Mouse (Mus musculus) lung, embryonic 14.5 days (tissue): ENCODE results near the gene Arhgef7. TPM values are rescaled to one million over a fixed set of nuclear protein-coding genes. Genes with fewer than 3 reads are reported as not detected.

Source experiments
- ATAC-seq: fragments of 200-750 bp; cut with Nextera tagmentation; 2 replicates; pipeline ENCODE4 v1.8.0; 2017; ENCODE audit warnings: mild to moderate bottlenecking, moderate TSS enrichment, moderate library complexity; ENCODE audit not compliant: insufficient read depth
- DNase-seq: peaks from one replicate; pipeline ENCODE4 v3.0.0-alpha.2; 2015
- H3K27ac ChIP-seq: fragments of 300-500 bp; sonication (generic); 2 replicates; pipeline ENCODE4 v1.5.1; 2014; ENCODE audit warnings: low read depth, mild to moderate bottlenecking, moderate library complexity
- H3K27me3 ChIP-seq: fragments of 300-500 bp; sonication (generic); 2 replicates; pipeline ENCODE4 v1.6.1; 2014; ENCODE audit warnings: low read length, control low read depth; ENCODE audit not compliant: insufficient read depth
- H3K36me3 ChIP-seq: fragments of 300-500 bp; sonication (generic); 2 replicates; pipeline ENCODE4 v1.6.1; 2014; ENCODE audit warnings: control low read depth; ENCODE audit not compliant: insufficient read depth
- H3K4me1 ChIP-seq: fragments of 300-500 bp; sonication (generic); 2 replicates; pipeline ENCODE4 v1.6.1; 2014; ENCODE audit warnings: antibody characterized with exemption, control low read depth; ENCODE audit not compliant: insufficient read depth
- H3K4me2 ChIP-seq: fragments of 300-500 bp; sonication (generic); 2 replicates; pipeline ENCODE4 v1.6.1; 2014; ENCODE audit warnings: mild to moderate bottlenecking
- H3K4me3 ChIP-seq: fragments of 300-500 bp; sonication (generic); 2 replicates; pipeline ENCODE4 v1.5.1; 2014; ENCODE audit warnings: low read depth, low read length
- H3K9ac ChIP-seq: fragments of 300-500 bp; sonication (generic); 2 replicates; pipeline ENCODE4 v1.6.1; 2014
- H3K9me3 ChIP-seq: fragments of 300-500 bp; sonication (generic); 2 replicates; pipeline ENCODE4 v1.6.1; 2016; ENCODE audit warnings: low read depth, low read length, control low read depth
- CTCF ChIP-seq: IDR thresholded peaks from 2 replicates; pipeline ENCODE4 v1.5.1; 2016; ENCODE audit warnings: antibody characterized with exemption, low read depth
- WGBS: fragments of 180-500 bp; shearing (Covaris S2); extraction: QIAGEN DNeasy Blood & Tissue Kit; methylation state at CpG from one replicate; pipeline ENCODE4 v1.1.7; 2014; 5-methylcytosine and 5-hydroxymethylcytosine counted together
- polyA plus RNA-seq: library from polyadenylated mRNA; unstranded; fragments of >200 nt; fragmentation: Nextera tagmentation; extraction: Ambion mirVana; gene quantifications from 2 replicates; pipeline ENCODE4 v1.2.1, GENCODE M21; 2014

The Arhgef7 gene
- polyA plus RNA-seq, 1 experiment from 2014 or later = 41.6 TPM

GRCm38 (mm10) chr8:11740857-11741256 lies 13.3 kb downstream of the Arhgef7 start:
- no peak overlapping the region for H3K9ac ChIP-seq
- no peak for TF ChIP-seq CTCF
- H3K4me3 ChIP-seq = no peak overlapping the region
- no peak overlapping the region for H3K4me2 ChIP-seq
- DNase-seq (no peak), ATAC-seq (no peak)
- no peak overlapping the region for H3K27ac ChIP-seq
- no peaks in the 10 kb centered on the region for H3K27me3 ChIP-seq
- WGBS = 72% methylated on average over 2 of the region's 2 CpGs
- no peaks in the 10 kb centered on the region for H3K9me3 ChIP-seq
- H3K36me3 ChIP-seq = no peaks in the 10 kb centered on the region
- no peaks in the 10 kb centered on the region for H3K4me1 ChIP-seq

DNA sequence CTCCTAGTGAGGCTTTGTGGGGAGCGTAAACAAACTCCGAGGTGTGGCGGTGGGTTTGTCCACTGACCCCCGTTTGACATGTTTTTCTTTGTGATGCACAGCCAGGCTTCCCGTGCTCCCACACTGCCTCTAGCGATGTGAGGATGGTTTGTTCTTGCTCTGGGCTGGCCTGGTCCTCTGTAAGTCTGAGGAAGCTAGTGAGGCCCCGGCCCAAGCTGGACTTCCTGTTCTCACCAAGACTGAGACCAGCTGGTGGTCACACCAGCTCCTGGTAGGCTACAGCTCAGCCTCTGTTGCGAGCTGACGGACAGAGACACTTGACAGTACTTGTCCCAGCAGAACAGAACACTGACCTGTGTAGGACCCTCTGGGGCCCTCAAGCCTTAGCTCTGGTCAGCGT lies 16.1 kb downstream of the Arhgef7 start:
- no peak overlapping the region for H3K4me2 ChIP-seq
- no peaks in the 10 kb centered on the region for H3K36me3 ChIP-seq
- no peak overlapping the region for H3K27ac ChIP-seq
- H3K27me3 ChIP-seq = no peaks in the 10 kb centered on the region
- 55% methylated on average over 10 of the region's 10 CpGs for WGBS
- no peak overlapping the region for H3K9ac ChIP-seq
- H3K9me3 ChIP-seq = no peaks in the 10 kb centered on the region
- TF ChIP-seq CTCF = no peak
- ATAC-seq (no peak), DNase-seq (no peak)
- no peak overlapping the region for H3K4me3 ChIP-seq
- H3K4me1 ChIP-seq = no peaks in the 10 kb centered on the region

GRCm38 (mm10) chr8:11746850-11747600 lies 19.5 kb downstream of the Arhgef7 start:
- no peak for ATAC-seq
- Histone ChIP-seq H3K9ac (no peak overlapping the region), H3K9me3 (no peaks in the 10 kb centered on the region), H3K36me3 (no peaks in the 10 kb centered on the region), H3K27me3 (no peaks in the 10 kb centered on the region), H3K4me2 (no peak overlapping the region), H3K27ac (no peak overlapping the region), H3K4me3 (no peak overlapping the region), H3K4me1 (no peaks in the 10 kb centered on the region)
- no peak for DNase-seq
- TF ChIP-seq CTCF = no peak
- WGBS = 47% methylated on average over 11 of the region's 11 CpGs

GRCm38 (mm10) chr8:11749472-11749871 lies 22.0 kb downstream of the Arhgef7 start:
- H3K27me3 ChIP-seq = no peaks in the 10 kb centered on the region
- H3K27ac ChIP-seq = no peak overlapping the region
- H3K4me3 ChIP-seq = no peak overlapping the region
- ATAC-seq (no peak), DNase-seq (peak; percentile 10)
- H3K9ac ChIP-seq = no peak overlapping the region
- no peaks in the 10 kb centered on the region for H3K4me1 ChIP-seq
- TF ChIP-seq CTCF = no peak
- H3K36me3 ChIP-seq = no peaks in the 10 kb centered on the region
- no peak overlapping the region for H3K4me2 ChIP-seq
- 39% methylated on average over 6 of the region's 6 CpGs for WGBS
- H3K9me3 ChIP-seq = no peaks in the 10 kb centered on the region

- TF ChIP-seq CTCF = no peak
- H3K9ac ChIP-seq = no peak overlapping the region
- H3K4me1 ChIP-seq = peaks cover under 1% of the 10 kb centered on the region; the same call in 1 of the 2 replicates
- H3K9me3 ChIP-seq = no peaks in the 10 kb centered on the region
- H3K4me3 ChIP-seq = no peak overlapping the region
- ATAC-seq (no peak), DNase-seq (no peak)
- WGBS = 69% methylated on average over 3 of the region's 3 CpGs
- H3K4me2 ChIP-seq = no peak overlapping the region
- no peaks in the 10 kb centered on the region for H3K36me3 ChIP-seq
- no peaks in the 10 kb centered on the region for H3K27me3 ChIP-seq
- no peak overlapping the region for H3K27ac ChIP-seq
These were observed 24.8 kb downstream of the Arhgef7 start for GRCm38 (mm10) chr8:11752338-11752737.

- WGBS = 49% methylated on average over 11 of the region's 11 CpGs
- Histone ChIP-seq H3K4me2 (no peak overlapping the region), H3K27ac (no peak overlapping the region), H3K36me3 (no peaks in the 10 kb centered on the region), H3K4me3 (no peak overlapping the region), H3K27me3 (no peaks in the 10 kb centered on the region), H3K4me1 (peaks cover 3% of the 10 kb centered on the region; the same call in 1 of the 2 replicates), H3K9ac (no peak overlapping the region), H3K9me3 (no peaks in the 10 kb centered on the region)
- peak; percentile 44 for DNase-seq
- ATAC-seq = no peak
- TF ChIP-seq CTCF = no peak
These were observed 25.8 kb downstream of the Arhgef7 start for GRCm38 (mm10) chr8:11753155-11753941.

DNA sequence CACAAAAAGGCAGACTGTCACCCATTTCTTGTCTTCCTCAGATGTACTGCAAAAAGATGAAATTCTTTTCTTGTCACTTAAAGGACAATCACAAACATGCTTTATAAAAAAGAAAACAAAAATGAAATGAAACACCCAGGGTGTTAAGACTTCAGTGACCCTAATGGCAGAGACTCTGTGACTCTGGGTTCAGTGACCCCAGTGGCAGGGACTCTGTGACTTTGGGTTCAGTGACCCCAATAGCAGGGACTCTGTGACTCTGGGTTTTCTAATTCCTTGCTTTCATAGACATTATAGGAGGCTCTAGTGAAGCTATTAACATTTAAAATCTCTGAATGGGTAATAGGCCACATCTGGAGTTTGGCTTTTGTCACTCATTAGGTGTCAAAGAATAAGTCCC lies 27.2 kb downstream of the Arhgef7 start:
- H3K27me3 ChIP-seq = no peaks in the 10 kb centered on the region
- H3K27ac ChIP-seq = no peak overlapping the region
- no peak overlapping the region for H3K4me3 ChIP-seq
- H3K9ac ChIP-seq = no peak overlapping the region
- no peaks in the 10 kb centered on the region for H3K36me3 ChIP-seq
- ATAC-seq (no peak), DNase-seq (no peak)
- no peaks in the 10 kb centered on the region for H3K9me3 ChIP-seq
- H3K4me1 ChIP-seq = peaks cover 8% of the 10 kb centered on the region; the same call in 1 of the 2 replicates
- H3K4me2 ChIP-seq = no peak overlapping the region
- TF ChIP-seq CTCF = no peak
